Mouse (Mus musculus): ENCODE data around the gene Sco1.

GRCm38 (mm10) chr11:67106973-67107372, 54.5 kb downstream of the Sco1 start:
- TF ChIP-seq MAFK (IDR thresholded peaks at IDR 0.05; ENCODE audit: insufficient replicate concordance, low read length) (no peak), USF1 (IDR thresholded peaks at IDR 0.05; ENCODE audit: low read depth, low read length) (no peak)
